Mouse (Mus musculus) neural tube, embryonic 13.5 days (tissue): ENCODE data around the gene 4930426L09Rik. TPM values are rescaled to one million over a fixed set of nuclear protein-coding genes. Genes with fewer than 3 reads are reported as not detected.
A peak's percentile ranks its signal among the peaks of the same experiment; 100 is the strongest.

Experiments used
- ATAC-seq: fragments of 200-750 bp; cut with Nextera tagmentation; 2 replicates; pipeline ENCODE4 v1.8.0; 2017; ENCODE audit warnings: low read depth, mild to moderate bottlenecking, moderate TSS enrichment, moderate library complexity
- H3K27ac ChIP-seq: fragments of 300-500 bp; sonication (generic); replicated peaks from 2 replicates; pipeline ENCODE4 v1.5.1; 2015; ENCODE audit warnings: moderate library complexity, mild to moderate bottlenecking, inconsistent platforms
- H3K27me3 ChIP-seq: fragments of 300-500 bp; sonication (generic); 2 replicates; pipeline ENCODE4 v1.6.1; 2015; ENCODE audit warnings: mild to moderate bottlenecking, inconsistent platforms
- H3K36me3 ChIP-seq: fragments of 300-500 bp; sonication (generic); 2 replicates; pipeline ENCODE4 v1.6.1; 2015; ENCODE audit warnings: mild to moderate bottlenecking, inconsistent platforms
- H3K4me1 ChIP-seq: fragments of 300-500 bp; sonication (generic); replicated peaks from 2 replicates; pipeline ENCODE4 v1.6.1; 2015; ENCODE audit warnings: inconsistent platforms
- H3K4me2 ChIP-seq: fragments of 300-500 bp; sonication (generic); 2 replicates; pipeline ENCODE4 v1.6.1; 2015; ENCODE audit warnings: inconsistent platforms, mild to moderate bottlenecking, moderate library complexity
- H3K4me3 ChIP-seq: fragments of 300-500 bp; sonication (generic); 2 replicates; pipeline ENCODE4 v1.5.1; 2015; ENCODE audit warnings: mild to moderate bottlenecking, inconsistent platforms
- H3K9ac ChIP-seq: fragments of 300-500 bp; sonication (generic); 2 replicates; pipeline ENCODE4 v1.6.1; 2015; ENCODE audit warnings: moderate library complexity, mild to moderate bottlenecking, inconsistent platforms
- H3K9me3 ChIP-seq: fragments of 300-500 bp; sonication (generic); 2 replicates; pipeline ENCODE4 v1.6.1; 2016; ENCODE audit warnings: inconsistent platforms
- WGBS: fragments of 180-500 bp; shearing (Covaris S2); methylation state at CpG from one replicate; pipeline ENCODE4 v1.1.7; 2015; 5-methylcytosine and 5-hydroxymethylcytosine counted together
- polyA plus RNA-seq: library from polyadenylated mRNA; unstranded; fragments of >200 nt; fragmentation: Nextera tagmentation; extraction: Ambion mirVana; gene quantifications from 2 replicates; pipeline ENCODE4 v1.2.1, GENCODE M21; 2015

4930426L09Rik gene
- polyA plus RNA-seq, result 0.68 and 0.74 TPM in 2 replicates

DNA sequence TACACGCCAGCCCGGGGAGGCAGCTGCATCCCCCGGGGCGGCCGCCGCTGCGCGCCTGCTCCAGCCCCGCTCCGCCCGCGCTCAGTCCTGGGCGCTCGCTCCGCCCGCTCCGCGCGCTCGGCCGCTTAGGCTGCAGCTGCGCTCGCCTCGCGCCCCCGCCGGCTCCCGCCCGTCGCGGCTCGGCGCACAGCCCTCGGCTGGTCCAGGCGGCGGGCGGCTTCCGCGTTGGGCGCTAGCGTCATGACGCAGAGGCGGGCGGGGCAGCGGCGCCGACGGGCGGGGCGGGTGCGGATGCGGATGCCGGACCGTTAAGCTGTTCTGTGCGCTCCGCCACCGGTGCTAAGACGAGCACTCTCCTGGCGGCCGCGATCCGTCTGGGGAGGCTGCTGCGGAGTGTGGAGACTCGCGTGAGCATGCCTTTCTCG, at the start of gene 4930426L09Rik, which contains the start of gene Pip4k2a:
4930426L09Rik (plus strand) TSS at position 290 of the 425 bp plus-strand sequence.
Pip4k2a (minus strand) TSS at position 73 of the 425 bp plus-strand sequence.
- under 1% methylated on average over 51 of the region's 66 CpGs for WGBS
- Histone ChIP-seq H3K9ac (peak within 1 kb of the TSS; percentile 76), H3K4me2 (peak within 1 kb of the TSS; percentile 92), H3K4me3 (peak within 1 kb of the TSS; percentile 58), H3K36me3 (no peaks in the 10 kb centered on the region), H3K27ac (peak within 1 kb of the TSS; percentile 90), H3K27me3 (no peaks in the 10 kb centered on the region), H3K4me1 (peaks cover 21% of the 10 kb centered on the region), H3K9me3 (no peaks in the 10 kb centered on the region)
- peak; percentile 98 for ATAC-seq

DNA sequence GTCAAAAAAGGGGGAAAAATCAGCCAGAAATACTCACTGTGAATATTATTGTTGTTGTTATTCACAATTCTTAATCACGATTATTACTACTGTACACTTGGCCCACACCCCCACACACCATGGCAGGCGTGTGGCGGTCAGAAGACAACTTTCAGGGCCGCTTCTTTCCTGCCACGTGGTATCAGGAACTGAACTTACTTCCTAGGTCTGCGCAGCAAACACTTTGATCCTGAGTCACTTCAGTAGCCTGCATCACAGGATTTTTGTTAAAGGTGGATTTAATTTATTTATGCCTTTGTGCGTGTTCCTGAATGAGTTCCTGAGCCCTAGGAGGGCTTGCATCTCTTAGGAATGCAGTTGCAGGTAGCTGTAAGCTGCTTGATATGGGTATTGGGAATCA, 49.4 kb upstream of the 4930426L09Rik start:
- Histone ChIP-seq H3K9me3 (no peaks in the 10 kb centered on the region), H3K4me3 (no peak overlapping the region), H3K27me3 (no peaks in the 10 kb centered on the region), H3K4me2 (no peak overlapping the region), H3K36me3 (no peaks in the 10 kb centered on the region), H3K9ac (no peak overlapping the region), H3K27ac (no peak overlapping the region), H3K4me1 (0 out of 2 replicates have a peak, but pooled peaks cover 11% of the 10 kb centered on the region)
- no peak for ATAC-seq
- WGBS, result 83% methylated on average over 7 of the region's 7 CpGs

DNA sequence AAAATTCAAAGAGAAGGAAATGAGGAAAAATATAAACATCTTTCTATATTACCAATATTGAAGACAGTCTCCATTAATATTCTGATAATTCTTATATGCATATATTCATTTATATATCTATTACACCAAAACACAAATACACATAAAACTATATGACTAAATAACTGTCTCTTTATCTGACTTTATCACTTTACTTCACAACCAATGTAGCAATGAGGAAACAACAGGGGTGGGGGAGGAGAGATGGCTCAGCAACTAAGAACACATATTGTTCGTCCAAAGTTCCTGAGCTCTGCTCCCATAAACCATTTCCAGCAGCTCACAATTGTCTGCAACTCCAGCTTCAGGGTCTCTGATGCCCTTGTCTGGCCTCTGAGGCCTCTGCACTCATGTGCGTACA, 47.4 kb upstream of the 4930426L09Rik start:
- Histone ChIP-seq H3K9me3 (no peaks in the 10 kb centered on the region), H3K27ac (no peak overlapping the region), H3K36me3 (no peaks in the 10 kb centered on the region), H3K4me1 (peaks cover 11% of the 10 kb centered on the region; the same call in 1 of the 2 replicates), H3K4me3 (no peak overlapping the region), H3K27me3 (no peaks in the 10 kb centered on the region), H3K4me2 (no peak overlapping the region), H3K9ac (no peak overlapping the region)
- WGBS, result 54% methylated on average over 2 of the region's 2 CpGs
- ATAC-seq, result no peak

DNA sequence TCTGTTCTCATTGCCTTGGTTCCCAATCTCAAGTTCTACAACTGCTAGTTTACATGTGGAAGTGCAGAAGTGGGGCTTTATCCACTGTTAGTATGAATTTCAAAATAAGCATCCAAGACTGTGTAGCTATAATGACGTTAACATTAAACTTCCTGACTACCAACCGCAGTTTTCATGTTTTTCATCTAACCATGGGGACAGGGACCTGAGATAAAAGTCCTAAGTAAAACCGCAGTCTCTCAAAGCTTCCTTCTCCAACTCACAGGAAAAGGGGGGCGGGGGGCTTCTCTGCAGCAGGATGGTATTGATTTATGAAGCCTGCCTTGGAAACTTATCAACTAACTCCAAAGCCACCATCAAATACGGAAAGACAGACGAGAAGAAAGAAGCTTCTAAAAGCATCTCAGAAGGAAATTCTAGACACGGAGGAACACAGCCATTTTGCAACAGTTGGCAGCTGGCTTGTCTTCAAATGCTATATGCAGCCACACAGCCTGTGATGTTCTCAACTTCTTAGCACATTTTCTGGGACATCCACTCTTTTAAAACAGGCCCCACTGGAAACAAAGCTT, 46.0 kb upstream of the 4930426L09Rik start:
- Histone ChIP-seq H3K36me3 (no peaks in the 10 kb centered on the region), H3K4me1 (peaks cover 11% of the 10 kb centered on the region; the same call in 1 of the 2 replicates), H3K9me3 (no peaks in the 10 kb centered on the region), H3K27me3 (no peaks in the 10 kb centered on the region), H3K4me2 (no peak overlapping the region), H3K9ac (no peak overlapping the region), H3K27ac (no peak overlapping the region), H3K4me3 (no peak overlapping the region)
- WGBS, result 63% methylated on average over 7 of the region's 7 CpGs
- no peak for ATAC-seq

DNA sequence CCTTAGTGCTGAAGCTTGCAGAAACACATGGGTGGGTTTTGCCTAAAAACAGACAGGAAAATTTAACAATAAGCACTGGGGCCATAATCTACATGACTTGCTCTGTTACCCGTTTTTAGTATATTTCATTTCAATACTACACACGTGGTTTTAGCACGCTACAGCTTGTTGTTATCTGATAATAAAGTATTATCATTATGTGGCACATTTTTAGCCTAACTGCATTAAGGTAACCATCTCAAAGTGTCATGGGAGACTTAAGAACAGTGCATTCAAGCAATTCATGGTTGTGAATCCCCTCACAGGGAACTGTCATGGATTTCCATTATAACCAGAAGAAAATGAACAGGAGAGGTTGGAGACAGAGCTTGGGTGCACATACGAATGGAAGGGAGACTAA, 43.7 kb upstream of the 4930426L09Rik start:
- H3K27ac ChIP-seq, result no peak overlapping the region
- H3K9ac ChIP-seq, result no peak overlapping the region
- 82% methylated on average over 4 of the region's 4 CpGs for WGBS
- no peaks in the 10 kb centered on the region for H3K9me3 ChIP-seq
- no peak overlapping the region for H3K4me2 ChIP-seq
- no peaks in the 10 kb centered on the region for H3K27me3 ChIP-seq
- no peak for ATAC-seq
- peaks cover 11% of the 10 kb centered on the region; the same call in 1 of the 2 replicates for H3K4me1 ChIP-seq
- no peak overlapping the region for H3K4me3 ChIP-seq
- no peaks in the 10 kb centered on the region for H3K36me3 ChIP-seq

DNA sequence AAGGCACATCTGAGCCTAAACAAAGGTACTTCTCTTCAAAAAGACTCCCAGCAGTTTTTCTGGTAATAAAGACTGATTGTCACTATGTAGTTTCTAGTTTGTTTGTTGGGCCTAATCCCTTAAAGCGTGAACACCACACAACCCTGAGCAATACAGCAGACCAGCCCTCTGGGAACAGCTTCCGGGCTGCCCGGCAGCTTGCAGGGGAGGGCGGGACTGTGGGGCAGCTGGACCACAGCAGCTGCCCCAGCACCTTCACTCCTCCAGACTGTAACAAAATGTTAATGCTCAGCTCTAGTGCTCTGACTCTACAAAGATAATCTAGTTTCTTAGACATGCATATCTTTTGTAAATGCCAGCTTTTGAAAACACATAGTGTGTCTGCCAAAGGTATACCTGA, 43.1 kb upstream of the 4930426L09Rik start:
- Histone ChIP-seq H3K4me3 (no peak overlapping the region), H3K36me3 (no peaks in the 10 kb centered on the region), H3K4me2 (no peak overlapping the region), H3K4me1 (peaks cover 11% of the 10 kb centered on the region; the same call in 1 of the 2 replicates), H3K27ac (no peak overlapping the region), H3K9ac (no peak overlapping the region), H3K9me3 (no peaks in the 10 kb centered on the region), H3K27me3 (no peaks in the 10 kb centered on the region)
- WGBS, result 34% methylated on average over 4 of the region's 4 CpGs
- no peak for ATAC-seq

DNA sequence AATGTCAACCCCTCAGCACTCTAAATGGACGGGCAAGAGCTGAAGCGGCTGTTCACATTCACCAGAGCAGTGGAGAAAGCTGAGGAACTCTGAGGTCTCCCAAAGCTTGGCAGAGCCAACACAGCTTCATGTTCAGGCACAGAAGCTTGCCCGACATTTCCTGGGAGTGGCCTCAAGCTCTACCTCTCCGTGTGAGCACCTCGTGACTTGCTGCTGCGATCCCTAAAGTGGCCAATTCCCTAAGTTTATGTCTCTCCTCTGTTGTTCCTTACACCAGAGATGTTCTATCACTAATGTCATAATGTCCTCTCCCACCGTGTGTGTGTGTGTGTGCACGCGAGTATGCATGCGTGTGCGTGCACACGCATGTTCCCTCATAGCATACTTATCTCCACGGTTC, 42.5 kb upstream of the 4930426L09Rik start:
- no peaks in the 10 kb centered on the region for H3K36me3 ChIP-seq
- no peak overlapping the region for H3K4me2 ChIP-seq
- peaks cover 18% of the 10 kb centered on the region for H3K4me1 ChIP-seq
- H3K9ac ChIP-seq, result no peak overlapping the region
- H3K27ac ChIP-seq, result no peak overlapping the region
- 92% methylated on average over 13 of the region's 13 CpGs for WGBS
- no peak for ATAC-seq
- no peaks in the 10 kb centered on the region for H3K9me3 ChIP-seq
- H3K27me3 ChIP-seq, result no peaks in the 10 kb centered on the region
- no peak overlapping the region for H3K4me3 ChIP-seq

DNA sequence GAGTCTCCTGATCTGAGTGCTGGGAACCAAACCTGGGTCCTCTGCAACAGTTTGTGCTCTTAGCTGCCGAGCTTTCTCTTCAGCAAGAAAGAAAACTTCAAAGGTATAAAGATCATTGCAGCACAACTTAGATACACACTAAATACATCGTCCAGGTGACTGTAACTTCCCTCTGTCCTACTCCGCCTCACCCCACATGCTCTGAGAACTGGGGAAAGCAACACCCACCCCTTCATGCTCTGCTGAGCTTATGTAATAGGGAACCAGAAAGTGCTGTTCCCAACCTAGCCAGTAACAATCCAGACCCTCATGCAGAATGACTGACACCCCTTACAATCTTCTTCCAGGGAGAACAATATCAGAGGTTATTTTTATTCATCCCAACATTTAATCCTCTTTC, 41.7 kb upstream of the 4930426L09Rik start:
- WGBS, result 88% methylated on average over 3 of the region's 3 CpGs
- Histone ChIP-seq H3K36me3 (no peaks in the 10 kb centered on the region), H3K4me1 (peaks cover 25% of the 10 kb centered on the region), H3K27me3 (no peaks in the 10 kb centered on the region), H3K27ac (no peak overlapping the region), H3K4me3 (no peak overlapping the region), H3K9me3 (no peaks in the 10 kb centered on the region), H3K4me2 (no peak overlapping the region), H3K9ac (no peak overlapping the region)
- no peak for ATAC-seq

DNA sequence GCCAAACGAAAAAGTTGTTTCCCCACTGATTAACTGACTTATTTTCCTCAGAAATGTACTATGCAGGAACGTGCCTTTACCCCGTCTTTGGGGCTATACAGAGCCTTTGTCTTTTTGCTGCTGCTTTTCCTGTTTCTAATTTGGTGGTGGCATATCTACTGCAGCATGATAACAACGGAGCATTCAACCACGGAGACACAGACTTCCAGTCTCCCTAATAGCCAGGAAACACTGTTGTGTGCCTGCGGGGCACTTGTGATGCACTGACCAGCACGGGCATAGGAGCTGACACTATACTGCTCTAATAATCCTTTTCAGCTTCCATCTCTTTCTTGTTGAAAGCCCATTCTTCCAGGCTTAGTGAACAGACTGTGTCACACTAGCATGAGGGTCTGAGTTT, 41.2 kb upstream of the 4930426L09Rik start:
- Histone ChIP-seq H3K4me3 (no peak overlapping the region), H3K27ac (no peak overlapping the region), H3K36me3 (no peaks in the 10 kb centered on the region), H3K9me3 (no peaks in the 10 kb centered on the region), H3K9ac (no peak overlapping the region), H3K4me1 (peaks cover 27% of the 10 kb centered on the region), H3K4me2 (no peak overlapping the region), H3K27me3 (no peaks in the 10 kb centered on the region)
- no peak for ATAC-seq
- WGBS, result 70% methylated on average over 7 of the region's 7 CpGs

DNA sequence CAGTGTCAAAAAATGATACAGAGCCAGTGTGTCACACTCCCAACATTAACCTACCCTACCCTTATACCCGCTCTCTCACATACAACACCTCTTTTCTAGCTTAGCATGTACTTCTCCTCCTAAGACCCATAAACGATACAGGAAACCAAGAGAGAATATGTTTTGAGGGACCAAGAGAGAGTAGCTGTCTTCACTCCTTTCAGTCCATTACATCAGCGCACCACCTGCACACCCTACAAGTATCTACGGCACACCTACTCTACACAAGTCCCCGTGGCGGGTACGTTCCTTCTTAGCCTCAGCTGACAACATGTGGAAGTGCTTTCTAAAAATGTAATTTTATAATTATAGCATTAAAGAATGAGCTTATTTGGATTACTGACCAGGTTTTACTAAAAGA, 40.7 kb upstream of the 4930426L09Rik start:
- Histone ChIP-seq H3K4me1 (peaks cover 22% of the 10 kb centered on the region), H3K4me3 (no peak overlapping the region), H3K9ac (no peak overlapping the region), H3K27ac (no peak overlapping the region), H3K4me2 (no peak overlapping the region), H3K9me3 (no peaks in the 10 kb centered on the region), H3K27me3 (no peaks in the 10 kb centered on the region), H3K36me3 (no peaks in the 10 kb centered on the region)
- ATAC-seq, result no peak
- 93% methylated on average over 7 of the region's 7 CpGs for WGBS

DNA sequence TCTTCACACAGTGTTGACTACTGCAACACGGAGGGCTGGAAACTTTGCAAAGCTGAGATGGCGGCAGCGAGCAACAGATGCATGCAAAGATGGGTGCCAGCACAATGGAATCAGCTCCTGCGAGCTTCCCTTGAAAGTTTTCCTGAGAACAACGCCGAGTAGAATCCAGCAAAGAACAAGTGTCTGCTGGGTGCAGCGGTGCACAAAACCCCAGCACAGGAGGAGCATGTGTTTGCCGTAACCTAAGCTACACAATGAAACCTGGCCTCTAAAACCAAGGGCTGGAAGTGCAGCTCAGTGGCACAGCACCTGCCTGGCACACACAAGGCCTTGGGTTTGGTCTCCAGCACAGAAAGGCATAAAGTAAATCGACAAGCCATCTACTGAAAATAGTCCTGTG, 40.1 kb upstream of the 4930426L09Rik start:
- Histone ChIP-seq H3K4me3 (no peak overlapping the region), H3K36me3 (no peaks in the 10 kb centered on the region), H3K9me3 (no peaks in the 10 kb centered on the region), H3K4me2 (no peak overlapping the region), H3K4me1 (peaks cover 21% of the 10 kb centered on the region), H3K27me3 (no peaks in the 10 kb centered on the region), H3K27ac (no peak overlapping the region), H3K9ac (no peak overlapping the region)
- 85% methylated on average over 9 of the region's 9 CpGs for WGBS
- ATAC-seq, result no peak

DNA sequence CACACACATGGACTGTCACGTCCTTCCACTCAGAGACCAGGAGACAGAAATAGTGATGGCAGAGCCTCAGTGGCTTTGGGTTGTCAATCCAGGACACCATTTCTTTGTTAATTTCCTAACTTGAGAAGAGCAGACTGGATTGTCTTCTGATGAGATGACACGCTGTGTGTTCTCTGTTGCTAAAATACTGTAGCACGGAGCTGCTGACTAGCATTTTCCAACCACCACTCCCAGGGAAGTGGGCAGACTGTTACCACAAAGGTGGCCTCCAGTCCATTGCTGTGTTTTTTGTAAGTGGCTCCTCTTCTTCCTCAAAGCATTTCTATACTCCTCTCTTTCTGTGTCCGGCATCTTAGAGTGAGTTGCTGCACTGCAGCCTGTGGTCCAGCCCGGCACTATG, 39.6 kb upstream of the 4930426L09Rik start:
- ATAC-seq, result no peak
- Histone ChIP-seq H3K4me1 (peaks cover 17% of the 10 kb centered on the region), H3K9me3 (no peaks in the 10 kb centered on the region), H3K27me3 (no peaks in the 10 kb centered on the region), H3K4me2 (no peak overlapping the region), H3K27ac (no peak overlapping the region), H3K4me3 (no peak overlapping the region), H3K36me3 (no peaks in the 10 kb centered on the region), H3K9ac (no peak overlapping the region)
- 92% methylated on average over 5 of the region's 5 CpGs for WGBS

DNA sequence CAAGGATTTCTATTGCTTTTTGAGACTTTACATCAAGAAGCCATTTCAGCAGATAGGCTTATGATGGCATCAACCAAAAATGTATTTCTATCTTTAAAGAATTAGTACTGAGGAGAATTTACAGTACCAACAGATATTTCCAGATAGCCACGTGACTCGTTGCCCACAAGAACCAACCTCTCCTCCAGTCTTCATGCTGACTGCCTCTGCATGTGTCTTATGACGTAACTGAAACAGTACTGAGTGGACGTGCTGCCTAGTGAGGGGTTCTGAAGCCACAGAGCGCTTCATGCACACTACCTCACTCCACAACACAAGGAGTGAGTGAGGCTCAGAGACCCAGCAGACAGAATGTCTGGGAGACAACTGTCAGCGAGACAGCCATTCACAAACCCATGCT, 39.1 kb upstream of the 4930426L09Rik start:
- Histone ChIP-seq H3K4me2 (no peak overlapping the region), H3K4me3 (no peak overlapping the region), H3K9me3 (no peaks in the 10 kb centered on the region), H3K4me1 (peaks cover 17% of the 10 kb centered on the region), H3K36me3 (no peaks in the 10 kb centered on the region), H3K27me3 (no peaks in the 10 kb centered on the region), H3K27ac (no peak overlapping the region), H3K9ac (no peak overlapping the region)
- ATAC-seq, result no peak
- 93% methylated on average over 6 of the region's 6 CpGs for WGBS
